Mouse (Mus musculus) neutrophil, adult 5-6 weeks (primary cell): ENCODE measurements around the gene Pbx2. TPM values are rescaled to one million over a fixed set of nuclear protein-coding genes. Genes with fewer than 3 reads are reported as not detected.

ENCODE experiments used
- ATAC-seq: fragments of 151-379, 151-347 bp; 2 replicates; pipeline ENCODE4 v1.8.0; 2017; ENCODE audit warnings: mild to moderate bottlenecking, moderate TSS enrichment; ENCODE audit not compliant: insufficient number of reproducible peaks, poor library complexity, low FRiP score, severe bottlenecking; ENCODE audit errors: extremely low read depth
- total RNA-seq: library from RNA; stranded (forward); fragments of 200-1000 nt; gene quantifications from 2 replicates; pipeline ENCODE4 v1.2.3, GENCODE M21; 2017

Gene Pbx2
- total RNA-seq, 1 experiment from 2014 or later, result 89.6 TPM

GRCm38 (mm10) chr17:34624981-34625380 lies 33.9 kb downstream of the Pbx2 start:
- no peak for ATAC-seq

GRCm38 (mm10) chr17:34626062-34626772 lies 35.2 kb downstream of the Pbx2 start:
- no peak for ATAC-seq

- ATAC-seq, result peak; percentile 40; the same call in 1 of the 2 replicates
Measured at GRCm38 (mm10) chr17:34626773-34627092, 35.7 kb downstream of the Pbx2 start.

DNA sequence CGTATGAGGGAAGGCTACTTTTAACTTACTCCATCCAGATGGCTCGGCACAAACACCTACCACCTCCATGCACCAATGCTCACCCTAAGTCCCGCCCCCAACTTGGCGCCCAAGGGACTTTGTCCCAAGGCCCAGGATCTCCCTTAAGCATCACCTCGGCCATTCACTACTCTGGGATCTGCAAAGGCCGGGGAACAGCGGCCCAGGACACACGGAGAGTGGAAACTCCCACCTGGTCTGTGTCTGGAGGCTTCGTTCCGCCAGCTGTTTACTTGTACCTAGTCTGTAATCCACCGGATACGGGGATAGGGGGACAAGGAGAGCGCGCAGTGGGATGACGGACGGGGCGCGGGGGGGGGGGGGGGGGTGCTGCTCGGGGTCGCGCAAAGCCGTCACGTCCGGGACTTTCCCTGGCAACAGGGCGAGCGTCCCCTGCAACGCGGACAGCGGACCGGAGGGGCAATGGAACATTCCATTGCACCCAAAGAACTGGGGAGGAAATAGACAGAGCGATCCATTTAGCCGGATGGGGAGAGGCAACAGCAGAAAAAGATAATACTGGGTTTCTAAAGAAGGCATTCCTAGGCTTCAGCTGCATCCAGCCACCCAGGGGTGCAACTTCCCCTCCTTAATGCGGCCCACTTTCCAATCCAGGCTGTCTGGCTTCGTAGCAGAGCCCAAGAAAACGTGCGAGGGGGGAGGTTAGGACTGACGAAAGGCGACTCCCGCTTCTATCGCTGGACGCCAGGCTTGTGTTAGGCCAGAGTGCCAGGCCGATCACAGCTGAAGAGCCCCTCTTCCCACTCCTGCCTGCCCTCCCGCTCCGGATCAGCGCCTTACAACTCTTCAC lies 36.3 kb downstream of the Pbx2 start:
- ATAC-seq, result peak; percentile 31; the same call in 1 of the 2 replicates

DNA sequence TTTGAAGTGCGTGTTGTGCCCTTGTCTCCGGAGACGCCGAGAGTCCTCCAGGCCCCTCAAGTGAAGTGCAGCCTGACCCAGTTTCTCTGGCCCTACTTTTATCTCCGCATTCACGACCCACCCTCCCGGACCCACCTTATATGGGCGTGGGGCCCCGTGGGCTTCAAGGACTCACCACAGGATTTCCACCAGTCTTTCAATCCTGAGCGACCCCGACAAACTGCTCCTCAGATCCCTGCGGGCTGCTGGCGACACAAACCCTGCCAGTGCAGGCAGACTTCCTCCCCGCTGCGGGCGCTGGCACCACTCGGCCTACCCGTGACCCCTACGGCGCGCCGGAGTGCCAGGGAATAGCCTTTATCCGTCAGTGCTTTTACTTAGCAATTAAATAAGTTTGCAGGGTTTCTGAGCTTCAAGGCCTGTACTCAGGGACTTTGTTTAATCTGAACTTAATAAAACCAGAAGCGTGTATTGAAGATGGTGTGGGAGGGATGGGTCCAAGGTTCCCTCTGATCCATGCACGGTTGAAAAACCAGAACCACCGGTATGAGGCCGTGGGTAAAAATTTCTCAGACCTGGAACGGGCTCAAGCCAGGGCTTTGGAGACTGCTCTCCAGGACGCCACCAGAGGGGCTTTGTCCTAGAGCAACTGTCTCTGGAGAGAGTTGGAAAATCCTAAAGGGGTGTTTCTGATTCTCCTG lies 37.0 kb downstream of the Pbx2 start, which contains the start of gene Ppt2:
Gene Ppt2 (minus strand): TSS at position 568 of the 701 bp plus-strand sequence.
- no peak for ATAC-seq

- no peak for ATAC-seq
Measured at GRCm38 (mm10) chr17:34628644-34628967, 37.5 kb downstream of the Pbx2 start.

DNA sequence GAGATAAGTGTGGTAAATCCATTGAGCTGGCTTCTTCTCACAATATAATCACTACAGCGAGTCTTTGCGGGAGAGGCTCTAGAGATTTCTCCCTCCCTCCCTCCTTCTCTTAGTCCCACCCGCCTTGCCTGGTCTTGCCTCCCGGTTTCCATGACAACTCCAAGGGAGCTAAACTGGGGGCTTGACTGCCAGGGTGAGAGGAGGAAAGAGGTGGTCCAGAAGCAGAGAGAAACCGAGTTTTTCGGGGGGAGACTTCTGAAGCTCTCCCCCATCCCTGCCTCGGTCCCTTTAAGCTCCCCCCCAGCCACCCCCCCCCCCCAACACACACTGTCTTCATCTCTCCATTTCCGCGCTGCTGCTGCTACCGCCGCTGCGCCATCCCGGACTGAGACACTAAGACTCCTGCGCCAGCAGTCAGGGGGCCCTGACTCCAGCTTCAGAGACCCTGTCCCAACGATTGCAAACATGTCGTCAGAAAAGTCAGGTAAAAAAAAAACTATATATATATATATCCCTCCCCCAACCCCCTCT lies 38.2 kb downstream of the Pbx2 start, which contains the start of gene Prrt1:
Gene Prrt1 (plus strand): TSS at position 313 of the 531 bp plus-strand sequence.
- no peak for ATAC-seq

DNA sequence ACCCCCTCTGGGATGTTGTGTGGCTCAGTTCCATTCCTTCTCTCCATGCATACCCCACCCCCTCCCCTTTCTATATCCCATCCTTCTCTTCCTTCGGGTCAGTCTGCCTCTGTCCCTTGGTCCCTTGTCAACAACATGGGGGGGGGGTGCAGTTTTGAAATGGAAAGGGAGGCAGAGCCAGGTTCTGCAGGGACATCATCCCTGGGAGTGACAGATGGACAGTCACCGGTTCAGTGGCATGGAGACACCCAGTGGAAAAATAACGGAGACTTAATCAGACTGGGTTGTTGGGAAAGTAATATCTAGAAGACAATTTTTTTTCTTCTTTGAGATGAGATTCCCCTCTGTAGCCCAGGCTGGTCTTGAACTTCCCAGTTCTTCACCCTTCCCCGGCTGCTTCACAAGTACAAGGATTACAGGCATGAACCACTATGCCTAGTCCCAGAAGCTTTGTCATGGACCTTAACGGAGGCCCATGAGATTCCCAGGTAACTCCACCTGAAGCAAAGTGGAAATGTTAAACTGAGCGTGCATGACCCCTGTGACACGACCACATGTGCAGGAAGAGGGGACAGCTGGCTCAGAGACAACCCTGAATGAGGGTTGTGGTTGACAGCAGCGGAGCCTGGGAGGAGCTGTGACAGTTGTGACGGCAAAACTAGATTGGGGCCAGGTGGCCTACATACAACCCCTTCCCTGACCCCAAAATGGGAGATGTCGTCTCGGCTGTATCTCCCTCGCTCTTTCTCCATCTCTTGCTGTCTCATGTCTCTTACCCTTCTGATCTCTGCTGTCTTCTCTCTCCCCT lies 38.9 kb downstream of the Pbx2 start:
- ATAC-seq, result no peak

GRCm38 (mm10) chr17:34630761-34631301 lies 39.8 kb downstream of the Pbx2 start:
- no peak for ATAC-seq

- no peak for ATAC-seq
Measured at GRCm38 (mm10) chr17:34631647-34632046, 40.6 kb downstream of the Pbx2 start.

DNA sequence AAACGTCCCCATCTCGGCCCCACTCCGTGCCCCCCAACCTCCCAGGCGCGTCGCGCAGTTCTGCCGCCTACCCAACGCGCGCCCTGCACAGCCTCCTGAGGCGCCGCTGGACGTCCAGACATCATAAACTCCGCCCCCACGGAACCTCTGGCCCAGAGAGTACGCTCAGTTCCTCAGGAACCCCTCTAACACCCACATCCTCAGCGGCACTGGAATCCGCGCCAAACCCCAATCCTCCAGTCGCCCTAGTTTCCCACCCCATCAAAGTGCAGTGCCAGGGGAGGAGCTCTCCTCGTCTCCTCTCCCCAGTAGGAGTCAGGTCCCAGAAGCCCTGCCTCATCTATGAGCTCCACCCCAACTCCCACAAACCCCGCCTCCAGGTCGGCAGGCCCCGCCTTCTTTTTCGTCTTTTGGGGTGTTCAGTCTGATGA lies 41.2 kb downstream of the Pbx2 start:
- ATAC-seq, result peak; percentile 59

DNA sequence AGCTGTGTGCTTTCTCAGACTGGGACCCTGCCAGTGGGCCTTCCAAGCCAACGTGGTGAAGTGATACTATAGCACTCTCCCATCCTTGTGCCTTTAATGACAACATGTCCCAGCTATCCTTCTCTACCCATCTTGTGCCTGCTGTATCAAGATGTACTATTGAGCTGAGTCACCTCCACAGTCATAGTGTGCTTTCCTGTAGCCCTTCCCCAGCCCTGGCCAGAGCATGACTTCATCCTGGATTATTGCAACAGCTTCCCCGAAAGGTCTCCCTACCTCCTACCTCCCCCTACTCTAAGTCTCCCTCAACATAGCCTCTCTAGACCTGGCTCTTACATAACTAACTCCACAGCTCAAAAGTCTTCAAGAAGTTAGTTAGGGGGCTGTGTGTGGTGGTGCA lies 44.6 kb downstream of the Pbx2 start:
- no peak for ATAC-seq

DNA sequence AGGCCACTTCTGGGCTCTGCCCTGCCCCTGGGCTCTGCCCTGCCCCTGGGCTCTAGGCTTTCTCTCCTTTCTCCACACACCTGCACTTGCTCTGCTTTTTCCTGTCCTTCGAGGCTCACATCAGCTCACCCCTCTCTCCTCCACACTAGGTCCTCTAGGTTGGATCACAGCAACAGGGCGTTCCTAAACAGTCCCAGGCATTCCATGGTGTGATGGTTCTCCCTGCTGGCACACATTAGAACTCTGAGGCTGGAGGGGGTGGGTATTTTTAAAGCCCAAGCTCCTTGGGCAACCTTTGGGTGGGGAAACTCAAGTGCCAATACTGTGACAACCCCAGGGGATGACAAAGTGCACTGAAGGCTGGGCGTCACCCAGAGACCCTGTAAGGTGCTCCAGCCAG lies 46.4 kb downstream of the Pbx2 start:
- ATAC-seq, result no peak

DNA sequence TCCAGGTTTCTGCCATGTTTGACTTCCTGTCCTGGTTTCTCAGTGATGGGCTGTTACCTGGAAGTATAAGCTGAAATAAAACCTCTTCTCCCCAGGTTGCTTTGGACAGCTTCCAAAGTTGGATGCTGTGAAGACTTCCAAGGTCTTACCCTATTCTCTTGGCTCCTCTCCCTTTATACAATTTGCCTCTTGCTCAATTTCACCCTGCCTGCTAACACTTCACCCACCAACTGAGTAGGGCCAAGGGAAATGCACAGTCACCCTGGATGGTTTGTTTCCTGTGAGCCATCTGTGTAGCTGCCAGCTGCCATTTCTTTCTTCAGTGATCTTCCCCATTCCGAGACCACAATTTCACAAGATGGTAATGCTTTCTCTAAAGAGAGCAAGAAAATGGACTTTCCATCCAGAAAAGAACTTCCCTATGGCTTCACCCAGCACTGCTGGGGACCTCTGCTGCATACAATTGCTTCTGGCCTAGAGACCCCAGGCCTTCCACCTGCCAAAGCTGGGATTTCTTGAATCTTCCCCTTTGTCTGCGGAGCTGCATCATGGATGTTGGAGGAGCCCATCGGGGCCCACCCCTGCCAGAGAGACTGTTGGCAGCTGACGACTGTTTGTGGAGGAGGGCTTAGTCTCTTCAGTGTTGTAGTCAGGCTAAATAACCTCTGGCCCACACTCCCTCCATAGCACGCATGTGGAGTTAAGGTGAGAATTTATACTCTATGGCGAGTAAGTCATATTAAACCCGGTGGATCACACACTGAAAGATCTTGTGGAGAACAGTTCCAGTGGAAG lies 48.6 kb downstream of the Pbx2 start:
- ATAC-seq, result peak; percentile 83

- no peak for ATAC-seq
Measured at GRCm38 (mm10) chr17:34640778-34641601, 49.9 kb downstream of the Pbx2 start.

DNA sequence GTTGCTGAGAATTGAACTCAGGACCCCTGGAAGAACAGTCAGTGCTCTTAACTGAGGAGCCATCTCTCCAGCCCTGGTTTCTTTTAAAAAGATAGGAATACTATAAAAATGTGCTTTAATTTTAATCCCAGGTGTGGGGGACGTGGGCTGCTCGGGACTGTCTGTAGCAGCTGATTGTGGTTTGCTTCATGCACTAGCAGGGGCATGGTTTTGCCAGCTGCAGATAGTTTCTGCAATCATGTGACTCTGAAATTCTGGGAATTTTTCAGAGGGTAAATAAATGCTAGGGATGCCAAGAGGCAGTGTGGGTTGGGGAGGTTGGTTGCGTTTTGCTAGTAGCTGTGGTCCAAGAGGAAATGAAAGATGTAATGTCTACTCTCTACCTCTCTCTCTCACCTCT lies 50.9 kb downstream of the Pbx2 start:
- ATAC-seq, result no peak

GRCm38 (mm10) chr17:34643379-34643778 lies 52.3 kb downstream of the Pbx2 start:
- no peak for ATAC-seq
